Mouse (Mus musculus) ES-Bruce4 (cell line): ENCODE results near the gene Cog6. TPM values are rescaled to one million over a fixed set of nuclear protein-coding genes. Genes with fewer than 3 reads are reported as not detected.

Experiments
- H3K27ac ChIP-seq: 2 replicates; pipeline ENCODE4 v1.5.1; 2012; ENCODE audit warnings: low read length, inconsistent platforms; ENCODE audit not compliant: insufficient read depth
- H3K27me3 ChIP-seq: 2 replicates; pipeline ENCODE4 v1.6.1; 2012; ENCODE audit warnings: mild to moderate bottlenecking, low read length, inconsistent platforms; ENCODE audit not compliant: control insufficient read depth, poor library complexity, insufficient read depth, severe bottlenecking
- H3K36me3 ChIP-seq: 2 replicates; pipeline ENCODE4 v1.6.1; 2012; ENCODE audit warnings: inconsistent platforms, mild to moderate bottlenecking, low read length, moderate library complexity; ENCODE audit not compliant: control insufficient read depth, poor library complexity, insufficient read depth, severe bottlenecking
- H3K4me1 ChIP-seq: one replicate; pipeline ENCODE4 v1.8.1; 2011; ENCODE audit warnings: low read length; ENCODE audit not compliant: control insufficient read depth, insufficient read depth
- H3K4me3 ChIP-seq: 2 replicates; pipeline ENCODE4 v1.5.1; 2011; ENCODE audit warnings: low read depth, mild to moderate bottlenecking, low read length
- H3K9ac ChIP-seq: 2 replicates; pipeline ENCODE4 v1.6.1; 2012; ENCODE audit warnings: low read depth, mild to moderate bottlenecking, inconsistent platforms; ENCODE audit not compliant: poor library complexity, severe bottlenecking
- H3K9me3 ChIP-seq: replicated peaks from 2 replicates; pipeline ENCODE4 v1.6.1; 2012; ENCODE audit warnings: mild to moderate bottlenecking, low read length, inconsistent platforms; ENCODE audit not compliant: control insufficient read depth, poor library complexity, insufficient read depth, severe bottlenecking
- CTCF ChIP-seq: IDR thresholded peaks from one replicate; pipeline ENCODE4 v1.8.1; 2011; ENCODE audit warnings: low read depth, low read length
- EP300 ChIP-seq: IDR thresholded peaks from 2 replicates; pipeline ENCODE4 v1.6.1; 2011; ENCODE audit warnings: low read depth, low read length; ENCODE audit not compliant: insufficient read depth
- POLR2A ChIP-seq: IDR thresholded peaks from one replicate; pipeline ENCODE4 v1.8.1; 2011; ENCODE audit warnings: low read length; ENCODE audit not compliant: insufficient read depth
- polyA plus RNA-seq: library from polyadenylated mRNA; stranded (reverse); fragments of >200 nt; gene quantifications from 2 replicates; pipeline ENCODE4 v1.2.4, GENCODE M21; 2011; ENCODE audit warnings: low read depth; ENCODE audit not compliant: missing spikeins, insufficient read depth, insufficient read length

Gene Cog6
- polyA plus RNA-seq, 1 experiment = 34.3 TPM

GRCm38 (mm10) chr3:52983772-52984171 lies 33.3 kb downstream of the Cog6 start:
- Histone ChIP-seq H3K4me3 (no peak overlapping the region), H3K27ac (no peak overlapping the region), H3K4me1 (no peaks in the 10 kb centered on the region), H3K36me3 (no peaks in the 10 kb centered on the region), H3K9me3 (no peaks in the 10 kb centered on the region), H3K9ac (no peak overlapping the region), H3K27me3 (no peaks in the 10 kb centered on the region)
- TF ChIP-seq EP300 (no peak), CTCF (no peak)

- Histone ChIP-seq H3K9me3 (no peaks in the 10 kb centered on the region), H3K36me3 (no peaks in the 10 kb centered on the region), H3K27me3 (no peaks in the 10 kb centered on the region), H3K27ac (no peak overlapping the region), H3K4me1 (no peaks in the 10 kb centered on the region), H3K4me3 (no peak overlapping the region), H3K9ac (no peak overlapping the region)
- TF ChIP-seq CTCF (no peak), POLR2A (no peak), EP300 (no peak)
These were observed 34.0 kb downstream of the Cog6 start for GRCm38 (mm10) chr3:52982993-52983392.

GRCm38 (mm10) chr3:52974674-52975556 lies 42.1 kb downstream of the Cog6 start:
- Histone ChIP-seq H3K27me3 (no peaks in the 10 kb centered on the region), H3K4me1 (no peaks in the 10 kb centered on the region), H3K9ac (no peak overlapping the region), H3K9me3 (no peaks in the 10 kb centered on the region), H3K36me3 (no peaks in the 10 kb centered on the region), H3K27ac (no peak overlapping the region), H3K4me3 (no peak overlapping the region)
- TF ChIP-seq CTCF (peak; percentile 68), EP300 (no peak), POLR2A (no peak)

GRCm38 (mm10) chr3:52972916-52973315 lies 44.1 kb downstream of the Cog6 start:
- Histone ChIP-seq H3K9me3 (no peaks in the 10 kb centered on the region), H3K9ac (no peak overlapping the region), H3K4me1 (no peaks in the 10 kb centered on the region), H3K27ac (no peak overlapping the region), H3K36me3 (no peaks in the 10 kb centered on the region), H3K27me3 (no peaks in the 10 kb centered on the region), H3K4me3 (no peak overlapping the region)
- TF ChIP-seq POLR2A = no peak
- TF ChIP-seq EP300 = no peak
- TF ChIP-seq CTCF = no peak

- no peak overlapping the region for H3K27ac ChIP-seq
These were observed 50.0 kb downstream of the Cog6 start for GRCm38 (mm10) chr3:52967046-52967445.

GRCm38 (mm10) chr3:52964206-52964605 lies 52.8 kb downstream of the Cog6 start:
- Histone ChIP-seq H3K4me1 (no peaks in the 10 kb centered on the region), H3K4me3 (no peak overlapping the region), H3K27me3 (no peaks in the 10 kb centered on the region), H3K36me3 (no peaks in the 10 kb centered on the region), H3K9me3 (no peaks in the 10 kb centered on the region), H3K9ac (no peak overlapping the region), H3K27ac (no peak overlapping the region)
- TF ChIP-seq POLR2A (no peak), EP300 (peak; percentile 64; the same call in 1 of the 2 replicates)

More at GRCm38 (mm10) chr3:52967046-52967445, 50.0 kb downstream of the Cog6 start:
- Histone ChIP-seq H3K36me3 (no peaks in the 10 kb centered on the region), H3K9ac (no peak overlapping the region), H3K4me1 (no peaks in the 10 kb centered on the region), H3K9me3 (no peaks in the 10 kb centered on the region), H3K27me3 (no peaks in the 10 kb centered on the region), H3K4me3 (no peak overlapping the region)
- TF ChIP-seq EP300 (no peak), POLR2A (no peak), CTCF (no peak)
